Mouse (Mus musculus): ENCODE results near the gene Hgfac.

DNA sequence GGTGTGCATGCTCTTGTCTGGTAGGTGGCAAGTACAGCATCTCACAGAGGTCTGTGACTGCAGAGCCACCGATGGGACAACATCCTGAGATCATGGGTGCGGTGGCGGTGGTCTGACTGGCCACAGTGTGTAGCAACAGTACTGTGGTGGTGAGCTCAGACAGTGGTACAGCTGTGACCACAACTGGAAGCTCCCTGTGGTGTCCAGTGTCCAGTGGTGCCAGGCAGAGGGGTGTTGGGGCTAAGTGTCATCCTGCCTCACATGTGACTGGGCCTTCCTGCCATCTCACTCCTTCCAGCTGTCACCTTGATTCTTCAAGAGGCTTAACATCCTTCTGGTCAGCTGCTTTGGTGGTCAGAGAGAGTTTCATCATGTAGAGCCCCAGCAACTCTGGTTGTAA is 13.3 kb downstream of the Hgfac start:
- TF ChIP-seq CTCF (IDR thresholded peaks at IDR 0.05; ENCODE audit: insufficient read depth, low read length) (no peak), POLR2A (IDR thresholded peaks at IDR 0.05; ENCODE audit: borderline replicate concordance, extremely low read depth, low read depth, low read length) (no peak)

Measured in lung, adult 2 months (tissue).